Mouse (Mus musculus) embryonic facial prominence, embryonic 11.5 days (tissue): ENCODE data around the gene Itm2c. TPM values are rescaled to one million over a fixed set of nuclear protein-coding genes. Genes with fewer than 3 reads are reported as not detected.

ENCODE experiments used
- ATAC-seq: fragments of 200-750 bp; cut with Nextera tagmentation; replicated peaks from 2 replicates; pipeline ENCODE4 v1.8.0; 2017; ENCODE audit warnings: low read depth; ENCODE audit not compliant: insufficient number of reproducible peaks, low FRiP score, low TSS enrichment
- DNase-seq: peaks from one replicate; pipeline ENCODE4 v3.0.0-alpha.2; 2015; ENCODE audit warnings: low spot score
- H3K27ac ChIP-seq: fragments of 300-500 bp; sonication (generic); replicated peaks from 2 replicates; pipeline ENCODE4 v1.5.1; 2014; ENCODE audit warnings: mild to moderate bottlenecking, low read depth, low read length, control low read depth
- H3K27me3 ChIP-seq: fragments of 300-500 bp; sonication (generic); 2 replicates; pipeline ENCODE4 v1.6.1; 2014; ENCODE audit warnings: mild to moderate bottlenecking, low read length, moderate library complexity, mixed read lengths; ENCODE audit not compliant: control insufficient read depth, insufficient read depth
- H3K36me3 ChIP-seq: fragments of 300-500 bp; sonication (generic); replicated peaks from 2 replicates; pipeline ENCODE4 v1.6.1; 2014; ENCODE audit warnings: low read depth, mild to moderate bottlenecking, low read length, moderate library complexity, mixed read lengths; ENCODE audit not compliant: control insufficient read depth, insufficient read depth
- H3K4me1 ChIP-seq: fragments of 300-500 bp; sonication (generic); 2 replicates; pipeline ENCODE4 v1.6.1; 2014; ENCODE audit warnings: low read length, mixed read lengths; ENCODE audit not compliant: control insufficient read depth, insufficient read depth
- H3K4me2 ChIP-seq: fragments of 300-500 bp; sonication (generic); 2 replicates; pipeline ENCODE4 v1.6.1; 2014; ENCODE audit warnings: low read depth, mild to moderate bottlenecking, control low read depth, low read length, moderate library complexity
- H3K4me3 ChIP-seq: fragments of 300-500 bp; sonication (generic); 2 replicates; pipeline ENCODE4 v1.5.1; 2014; ENCODE audit warnings: low read depth, low read length, control low read depth
- H3K9ac ChIP-seq: fragments of 300-500 bp; sonication (generic); replicated peaks from 2 replicates; pipeline ENCODE4 v1.6.1; 2014; ENCODE audit warnings: mild to moderate bottlenecking, control low read depth, low read length
- H3K9me3 ChIP-seq: fragments of 300-500 bp; sonication (generic); replicated peaks from 2 replicates; pipeline ENCODE4 v1.6.1; 2016; ENCODE audit warnings: mild to moderate bottlenecking, low read length, inconsistent platforms, mixed read lengths; ENCODE audit not compliant: control insufficient read depth
- WGBS: fragments of 180-500 bp; shearing (Covaris S2); extraction: QIAGEN DNeasy Blood & Tissue Kit; methylation state at CpG from one replicate; pipeline ENCODE4 v1.1.7; 2014; 5-methylcytosine and 5-hydroxymethylcytosine counted together
- polyA plus RNA-seq: library from polyadenylated mRNA; unstranded; fragments of >200 nt; fragmentation: Nextera tagmentation; extraction: Ambion mirVana; gene quantifications from 2 replicates; pipeline ENCODE4 v1.2.1, GENCODE M21; 2014

The Itm2c gene
- polyA plus RNA-seq, 1 experiment from 2014 or later = 133 TPM

- H3K4me1 ChIP-seq = 0 out of 2 replicates have a peak, but pooled peaks cover 2% of the 10 kb centered on the region
- 80% methylated on average over 5 of the region's 5 CpGs for WGBS
- H3K4me3 ChIP-seq = no peak overlapping the region
- H3K27me3 ChIP-seq = no peaks in the 10 kb centered on the region
- no peak for ATAC-seq
- no peaks in the 10 kb centered on the region for H3K36me3 ChIP-seq
- DNase-seq = no peak
- no peak overlapping the region for H3K27ac ChIP-seq
- no peak overlapping the region for H3K9ac ChIP-seq
- no peak overlapping the region for H3K4me2 ChIP-seq
- H3K9me3 ChIP-seq = no peaks in the 10 kb centered on the region
These were observed 37.1 kb downstream of the Itm2c start for GRCm38 (mm10) chr1:85931170-85931569.

DNA sequence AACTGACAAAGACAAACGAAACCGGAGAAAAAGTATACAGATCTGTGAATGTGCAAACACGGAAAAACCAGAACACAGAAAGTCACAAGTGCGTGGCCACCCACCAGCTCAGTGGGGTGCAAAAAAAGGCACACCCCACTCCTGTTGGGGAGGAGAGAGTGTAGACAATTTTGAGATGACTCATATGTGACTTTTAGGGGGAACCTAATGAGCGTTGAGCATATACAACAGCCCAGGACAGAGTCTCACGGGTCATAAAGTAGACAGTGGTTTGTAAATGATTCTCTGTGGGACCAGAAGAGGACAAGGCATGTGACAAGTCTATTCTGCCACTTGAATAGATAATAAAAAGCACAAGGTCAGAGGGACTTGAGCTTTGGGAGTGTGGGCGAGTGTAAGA lies 39.1 kb downstream of the Itm2c start:
- no peak overlapping the region for H3K4me2 ChIP-seq

GRCm38 (mm10) chr1:85933631-85934465 lies 39.8 kb downstream of the Itm2c start:
- DNase-seq = peak; percentile 64
- 0 out of 2 replicates have a peak overlapping the region, but pooled peaks have one; percentile 5 for H3K4me2 ChIP-seq
- 0 out of 2 replicates have a peak, but pooled peaks cover 2% of the 10 kb centered on the region for H3K4me1 ChIP-seq
- ATAC-seq = peak; percentile 49; the same call in 1 of the 2 replicates
- no peaks in the 10 kb centered on the region for H3K9me3 ChIP-seq
- no peaks in the 10 kb centered on the region for H3K27me3 ChIP-seq
- no peak overlapping the region for H3K4me3 ChIP-seq
- WGBS = 20% methylated on average over 11 of the region's 11 CpGs
- no peak overlapping the region for H3K27ac ChIP-seq
- H3K9ac ChIP-seq = no peak overlapping the region
- H3K36me3 ChIP-seq = no peaks in the 10 kb centered on the region

More for the DNA sequence above, 39.1 kb downstream of the Itm2c start:
- Histone ChIP-seq H3K27ac (no peak overlapping the region), H3K36me3 (no peaks in the 10 kb centered on the region), H3K9ac (no peak overlapping the region), H3K9me3 (no peaks in the 10 kb centered on the region), H3K27me3 (no peaks in the 10 kb centered on the region), H3K4me1 (0 out of 2 replicates have a peak, but pooled peaks cover 2% of the 10 kb centered on the region), H3K4me3 (no peak overlapping the region)
- 30% methylated on average over 7 of the region's 7 CpGs for WGBS
- no peak for DNase-seq
- no peak for ATAC-seq

DNA sequence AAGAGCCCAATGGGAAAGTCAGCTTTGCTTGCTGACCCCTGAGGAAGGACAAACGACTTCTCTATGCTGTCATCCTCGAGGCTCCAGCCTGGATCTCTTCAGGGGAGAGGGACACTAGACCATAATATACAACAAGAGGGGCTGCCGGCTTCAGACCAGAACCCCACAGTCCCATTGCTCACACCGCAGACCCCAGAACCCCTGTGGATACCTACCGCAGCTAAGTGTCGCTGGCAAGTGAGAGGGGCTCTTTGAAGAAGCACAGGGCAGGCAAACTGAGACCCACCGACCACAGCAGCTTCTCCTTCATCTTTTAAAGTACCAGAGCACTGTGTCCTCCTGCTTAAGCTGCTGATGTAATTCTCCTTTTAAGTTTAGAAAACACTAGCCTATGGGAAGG lies 40.5 kb downstream of the Itm2c start:
- Histone ChIP-seq H3K9me3 (no peaks in the 10 kb centered on the region), H3K9ac (no peak overlapping the region), H3K4me1 (0 out of 2 replicates have a peak, but pooled peaks cover 2% of the 10 kb centered on the region), H3K4me3 (no peak overlapping the region), H3K36me3 (no peaks in the 10 kb centered on the region), H3K27ac (no peak overlapping the region), H3K4me2 (no peak overlapping the region), H3K27me3 (no peaks in the 10 kb centered on the region)
- WGBS = 17% methylated on average over 7 of the region's 7 CpGs
- no peak for DNase-seq
- ATAC-seq = no peak

DNA sequence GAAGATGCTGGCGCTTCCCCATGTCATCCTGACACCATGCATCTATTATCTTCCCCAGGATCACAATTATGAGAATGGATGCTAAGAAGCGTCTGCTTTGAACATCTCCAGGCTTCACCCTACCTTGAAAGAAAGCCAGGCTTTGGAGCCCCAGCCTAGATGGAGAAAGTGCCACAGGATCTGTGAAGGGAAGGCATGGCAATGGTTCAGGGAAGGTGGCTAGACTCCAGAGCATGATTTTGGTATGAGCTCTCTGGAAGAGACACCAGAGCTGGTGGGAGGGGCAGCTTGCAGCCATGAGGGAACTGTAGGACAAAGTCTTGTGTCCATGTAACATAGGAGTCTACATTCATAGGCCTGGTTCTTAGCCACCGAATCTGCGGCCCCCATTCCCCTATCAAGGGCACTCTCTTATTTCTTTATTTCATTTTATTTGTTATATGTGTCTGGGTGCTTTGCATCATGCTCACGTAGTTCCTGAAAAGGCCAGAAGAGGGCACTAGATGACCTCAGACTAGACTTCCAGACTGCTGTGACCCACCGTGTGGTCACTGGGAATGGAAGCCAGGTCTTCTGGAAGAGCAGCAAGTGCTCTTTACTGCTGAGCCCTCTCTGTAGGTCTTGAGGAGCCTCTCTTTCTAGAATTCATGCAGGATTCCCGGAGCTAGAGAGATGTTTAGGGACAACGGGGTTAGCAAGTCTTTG lies 41.2 kb downstream of the Itm2c start:
- Histone ChIP-seq H3K4me2 (no peak overlapping the region), H3K27ac (no peak overlapping the region), H3K4me3 (no peak overlapping the region), H3K9me3 (no peaks in the 10 kb centered on the region), H3K36me3 (no peaks in the 10 kb centered on the region), H3K4me1 (0 out of 2 replicates have a peak, but pooled peaks cover 2% of the 10 kb centered on the region), H3K9ac (no peak overlapping the region), H3K27me3 (no peaks in the 10 kb centered on the region)
- 49% methylated on average over 8 of the region's 8 CpGs for WGBS
- no peak for ATAC-seq
- DNase-seq = peak; percentile 67

GRCm38 (mm10) chr1:85936265-85936664 lies 42.2 kb downstream of the Itm2c start:
- no peaks in the 10 kb centered on the region for H3K27me3 ChIP-seq

GRCm38 (mm10) chr1:85937323-85937722 lies 43.2 kb downstream of the Itm2c start:
- WGBS = 83% methylated on average over 1 of the region's 1 CpGs
- Histone ChIP-seq H3K36me3 (no peaks in the 10 kb centered on the region), H3K27ac (no peak overlapping the region), H3K4me1 (0 out of 2 replicates have a peak, but pooled peaks cover 2% of the 10 kb centered on the region), H3K27me3 (no peaks in the 10 kb centered on the region), H3K4me2 (no peak overlapping the region), H3K4me3 (no peak overlapping the region), H3K9ac (no peak overlapping the region), H3K9me3 (no peaks in the 10 kb centered on the region)
- no peak for DNase-seq
- no peak for ATAC-seq

More at GRCm38 (mm10) chr1:85936265-85936664, 42.2 kb downstream of the Itm2c start:
- no peak overlapping the region for H3K4me3 ChIP-seq
- no peak overlapping the region for H3K9ac ChIP-seq
- H3K4me2 ChIP-seq = no peak overlapping the region
- no peaks in the 10 kb centered on the region for H3K9me3 ChIP-seq
- no peaks in the 10 kb centered on the region for H3K36me3 ChIP-seq
- ATAC-seq (no peak), DNase-seq (no peak)
- no peak overlapping the region for H3K27ac ChIP-seq
- WGBS = 83% methylated on average over 6 of the region's 6 CpGs
- 0 out of 2 replicates have a peak, but pooled peaks cover 2% of the 10 kb centered on the region for H3K4me1 ChIP-seq

GRCm38 (mm10) chr1:85942318-85942717 lies 48.2 kb downstream of the Itm2c start:
- H3K36me3 ChIP-seq = no peaks in the 10 kb centered on the region
- no peak overlapping the region for H3K4me2 ChIP-seq
- DNase-seq (no peak), ATAC-seq (no peak)
- no peak overlapping the region for H3K4me3 ChIP-seq
- H3K27ac ChIP-seq = no peak overlapping the region
- H3K9ac ChIP-seq = no peak overlapping the region
- H3K27me3 ChIP-seq = no peaks in the 10 kb centered on the region
- H3K4me1 ChIP-seq = no peaks in the 10 kb centered on the region
- WGBS = 83% methylated on average over 8 of the region's 8 CpGs
- H3K9me3 ChIP-seq = no peaks in the 10 kb centered on the region
